Comparison of ENCODE assay signal across 8 mouse cellular contexts in the genomic region with DNA sequence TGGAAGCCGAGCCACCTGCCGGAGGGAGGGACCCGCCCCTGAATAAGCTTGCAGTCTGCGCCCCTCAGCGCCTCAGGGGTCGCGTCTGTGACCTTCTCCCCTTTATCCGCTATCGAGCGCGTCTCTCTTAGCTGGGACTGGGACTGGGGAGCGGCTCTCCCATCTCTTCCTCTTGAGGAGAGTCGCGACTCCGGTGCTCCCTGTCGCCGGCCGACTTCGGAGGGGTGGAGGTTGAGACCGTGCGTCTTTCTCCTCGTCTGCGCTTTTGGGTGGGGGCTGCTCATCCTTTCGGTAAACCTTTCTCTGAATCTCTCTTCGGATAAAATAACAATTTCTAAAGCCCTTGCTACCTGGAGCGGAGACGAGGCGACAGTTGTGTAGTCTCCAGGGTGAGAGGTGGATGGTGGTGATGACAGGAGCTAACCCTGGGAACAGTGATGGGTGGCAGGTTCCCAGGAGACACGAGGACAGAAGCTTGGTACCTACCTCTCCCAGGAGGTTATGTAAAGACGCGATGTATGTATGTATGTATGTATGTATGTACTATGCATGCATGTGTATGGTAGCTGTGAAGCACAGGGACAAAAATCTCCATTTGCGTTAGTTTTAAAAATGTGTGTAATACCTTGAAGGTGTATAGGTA. TPM values are rescaled to one million over a fixed set of nuclear protein-coding genes. Genes with fewer than 3 reads are reported as not detected.
DNase-seq lines count a peak whose midpoint lies in the region; ATAC-seq and TF ChIP-seq lines count a peak whose summit lies in the region.

No protein-coding gene starts in this region.

- H3K9ac ChIP-seq in lung, postnatal 0 days (replicated peaks; ENCODE audit: low read depth): peak overlapping the region; percentile 96
- peak overlapping the region; percentile 97 for H3K9ac ChIP-seq in intestine, postnatal 0 days (ENCODE audit: low read depth, low read length)
- H3K9ac ChIP-seq in midbrain, embryonic 11.5 days (ENCODE audit: low read length): peak overlapping the region; percentile 96

- H3K27me3 ChIP-seq in lung, postnatal 0 days (replicated peaks; ENCODE audit: insufficient read depth, low read length): no peaks in the 10 kb centered on the region
- H3K27me3 ChIP-seq in erythroblast, embryonic 14.5 days (ENCODE audit: control insufficient read depth): no peaks in the 10 kb centered on the region
- no peaks in the 10 kb centered on the region for H3K27me3 ChIP-seq in intestine, postnatal 0 days (replicated peaks; ENCODE audit: control insufficient read depth, insufficient read depth, low read length)
- no peaks in the 10 kb centered on the region for H3K27me3 ChIP-seq in midbrain, embryonic 11.5 days (ENCODE audit: control insufficient read depth, insufficient read depth, low read length)

- H3K4me2 ChIP-seq in lung, postnatal 0 days (replicated peaks; ENCODE audit: low read depth, low read length): peak overlapping the region; percentile 90
- H3K4me2 ChIP-seq in intestine, postnatal 0 days (replicated peaks; ENCODE audit: low read depth): peak overlapping the region; percentile 91
- H3K4me2 ChIP-seq in midbrain, embryonic 11.5 days: peak overlapping the region; percentile 77

- no peak for TF ChIP-seq EP300 in lung, postnatal 0 days (IDR thresholded peaks at IDR 0.05)

- no peak for TF ChIP-seq CTCF in lung, postnatal 0 days (IDR thresholded peaks at IDR 0.05)
- TF ChIP-seq CTCF in intestine, postnatal 0 days (IDR thresholded peaks at IDR 0.05; ENCODE audit: low read depth): no peak

- peak overlapping the region; percentile 94 for H3K27ac ChIP-seq in lung, postnatal 0 days (ENCODE audit: low read length)
- peak overlapping the region; percentile 96 for H3K27ac ChIP-seq in intestine, postnatal 0 days (ENCODE audit: low read depth, low read length)
- peak overlapping the region; percentile 95 for H3K27ac ChIP-seq in midbrain, embryonic 11.5 days (ENCODE audit: low read depth, low read length)

- under 1% methylated on average over 32 of the region's 32 CpGs for WGBS in lung, postnatal 0 days
- WGBS in intestine, postnatal 0 days: under 1% methylated on average over 32 of the region's 32 CpGs
- 2% methylated on average over 32 of the region's 32 CpGs for WGBS in midbrain, embryonic 11.5 days

- peak; percentile 43 for DNase-seq in adrenal gland, postnatal 25 days
- DNase-seq in adrenal gland, postnatal 14 days: no peak
- peak; percentile 21 for DNase-seq in lung, postnatal 0 days (ENCODE audit: low spot score)
- no peak for DNase-seq in lung, postnatal 25 days (ENCODE audit: low spot score)
- DNase-seq in midbrain, embryonic 11.5 days (ENCODE audit: low spot score, missing footprints): no peak
- DNase-seq in ovary, postnatal 10 days (ENCODE audit: low spot score): no peak

- H3K36me3 ChIP-seq in lung, postnatal 0 days (ENCODE audit: insufficient read depth, low read length): no peaks in the 10 kb centered on the region
- H3K36me3 ChIP-seq in erythroblast, embryonic 14.5 days (ENCODE audit: control insufficient read depth): peaks cover 40% of the 10 kb centered on the region
- no peaks in the 10 kb centered on the region for H3K36me3 ChIP-seq in intestine, postnatal 0 days (ENCODE audit: control insufficient read depth, insufficient read depth)
- no peaks in the 10 kb centered on the region for H3K36me3 ChIP-seq in midbrain, embryonic 11.5 days (ENCODE audit: control insufficient read depth, insufficient read depth, low read length)

- no peaks in the 10 kb centered on the region for H3K9me3 ChIP-seq in lung, postnatal 0 days (ENCODE audit: low read length)
- no peaks in the 10 kb centered on the region for H3K9me3 ChIP-seq in erythroblast, embryonic 14.5 days (ENCODE audit: control insufficient read depth, low read length)
- no peaks in the 10 kb centered on the region for H3K9me3 ChIP-seq in intestine, postnatal 0 days (ENCODE audit: control insufficient read depth)
- no peaks in the 10 kb centered on the region for H3K9me3 ChIP-seq in midbrain, embryonic 11.5 days (ENCODE audit: control insufficient read depth, low read length)

- peak overlapping the region; percentile 94 for H3K4me3 ChIP-seq in lung, postnatal 0 days (ENCODE audit: low read depth, low read length)
- H3K4me3 ChIP-seq in erythroblast, embryonic 14.5 days (replicated peaks): peak overlapping the region; percentile 79
- peak overlapping the region; percentile 99 for H3K4me3 ChIP-seq in intestine, postnatal 0 days (ENCODE audit: low read depth, low read length)
- peak overlapping the region; percentile 83 for H3K4me3 ChIP-seq in midbrain, embryonic 11.5 days (ENCODE audit: low read depth, low read length)

- H3K4me1 ChIP-seq in lung, postnatal 0 days (ENCODE audit: insufficient read depth, low read depth, low read length): no peaks in the 10 kb centered on the region
- H3K4me1 ChIP-seq in erythroblast, embryonic 14.5 days (ENCODE audit: control insufficient read depth): peaks cover 77% of the 10 kb centered on the region
- no peaks in the 10 kb centered on the region; the same call in 1 of the 2 replicates for H3K4me1 ChIP-seq in intestine, postnatal 0 days (replicated peaks; ENCODE audit: control insufficient read depth, insufficient read depth, low read length)
- H3K4me1 ChIP-seq in midbrain, embryonic 11.5 days (ENCODE audit: control insufficient read depth, insufficient read depth, low read length): peaks cover 7% of the 10 kb centered on the region

- peak; percentile 60 for ATAC-seq in lung, postnatal 0 days
- ATAC-seq in intestine, postnatal 0 days: peak; percentile 55
- ATAC-seq in midbrain, embryonic 11.5 days (ENCODE audit: low FRiP score): peak; percentile 78

RNA-seq across cellular contexts. Expression of gene Herc1, which starts 0.7 kb away (rescaled TPM):
- 47.0 and 52.6 TPM in 2 replicates for total RNA-seq in adrenal gland, postnatal 25 days (2021)
- 49.1 and 49.2 TPM in 2 replicates for total RNA-seq in adrenal gland, postnatal 14 days (2021)
- 11.8 and 12.9 TPM in 2 replicates for polyA plus RNA-seq in lung, postnatal 0 days (2015; fragmentation: Nextera tagmentation; extraction: Ambion mirVana)
- 1.9 and 2.0 TPM in 2 replicates for polyA plus RNA-seq in erythroblast, embryonic 14.5 days (2012)
- polyA plus RNA-seq in intestine, postnatal 0 days (2015; fragmentation: Nextera tagmentation; extraction: Ambion mirVana): 7.2 and 10.2 TPM in 2 replicates
- 34.8 and 37.0 TPM in 2 replicates for polyA plus RNA-seq in midbrain, embryonic 11.5 days (2014; fragmentation: Nextera tagmentation; extraction: Ambion mirVana)

Comparison
In these comparisons a context has a peak if more than half of its experiments do, and no peak if none do; other contexts are left out.
1. DNase-seq: peak in adrenal gland, postnatal 25 days (single experiment) and lung, postnatal 0 days (single experiment); none in adrenal gland, postnatal 14 days (single experiment), lung, postnatal 25 days (single experiment), midbrain, embryonic 11.5 days (single experiment) and ovary, postnatal 10 days (single experiment).
2. Peak in every context shown above with its lines, with median percentiles within 50 percentile points of each other: ATAC-seq, H3K27ac ChIP-seq, H3K4me2 ChIP-seq, H3K4me3 ChIP-seq and H3K9ac ChIP-seq.